Mouse (Mus musculus) A20 (cell line): ENCODE measurements at regions not wholly inside any gene's neighbourhood (a gene's known extent, or its start where the extent isn't known, plus 50 kb on each side); places are given as distances from the start of the nearest gene placed in this dataset.

ENCODE experiments used
- DNase-seq: peaks from one replicate; pipeline ENCODE4 v3.0.0-alpha.2; 2011; ENCODE audit warnings: low read depth, low spot score

DNA sequence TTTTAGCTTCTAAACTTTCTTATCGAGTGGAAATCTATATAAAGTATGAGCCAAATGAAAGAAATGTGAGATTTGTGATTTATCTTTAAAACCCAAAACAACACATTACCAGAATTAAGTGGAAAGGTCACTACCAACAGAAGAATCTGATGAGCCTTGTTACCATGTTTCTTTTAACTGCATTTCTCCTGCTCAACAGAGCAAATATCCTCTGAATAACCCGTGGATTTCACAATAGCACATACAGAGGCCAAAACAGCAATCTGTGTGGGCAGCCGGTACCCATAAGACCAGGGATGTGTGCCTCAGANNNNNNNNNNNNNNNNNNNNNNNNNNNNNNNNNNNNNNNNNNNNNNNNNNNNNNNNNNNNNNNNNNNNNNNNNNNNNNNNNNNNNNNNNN lies 85.3 kb downstream of the 4930444P10Rik start:
- DNase-seq, result no peak

DNA sequence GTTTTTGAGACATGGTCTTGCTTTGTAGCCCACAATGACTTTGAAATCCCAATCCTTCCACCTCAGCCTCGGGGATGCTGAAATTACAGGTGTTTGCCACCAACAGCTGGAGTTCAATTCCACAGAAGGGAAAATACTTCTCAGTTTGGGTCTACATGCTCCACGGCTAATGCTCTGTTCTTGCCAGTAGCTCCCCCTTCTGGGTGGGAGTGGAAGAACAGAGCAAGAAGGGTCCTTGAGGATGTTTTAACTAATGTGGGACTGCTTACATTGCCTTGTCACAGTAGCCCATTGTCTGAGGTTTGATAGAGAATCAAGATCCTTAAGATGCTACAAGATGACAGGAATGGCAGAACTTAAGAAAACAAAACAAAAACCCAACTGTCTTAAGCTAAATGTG lies 86.2 kb downstream of the 4930444P10Rik start:
- peak; percentile 14 for DNase-seq

DNA sequence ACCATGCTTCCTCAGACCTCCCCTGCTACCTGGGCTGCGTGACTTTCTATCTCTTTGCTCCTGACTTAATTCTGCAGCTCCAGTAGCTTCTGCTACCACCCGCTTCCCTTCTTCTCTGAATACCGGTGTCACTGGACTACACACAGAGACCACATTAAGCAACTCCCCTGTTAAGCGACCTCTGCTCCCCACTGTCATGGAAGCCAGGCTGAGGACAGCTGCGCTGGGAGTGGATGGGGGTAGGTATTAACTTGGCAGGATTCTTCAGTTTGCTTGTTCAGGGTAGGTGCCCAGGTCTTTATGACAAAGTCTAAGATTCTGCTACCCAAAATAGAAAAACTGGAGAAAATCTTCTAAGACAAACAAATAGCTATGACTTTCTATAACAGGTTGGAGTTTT lies 96.0 kb downstream of the 4930444P10Rik start:
- DNase-seq, result no peak

DNA sequence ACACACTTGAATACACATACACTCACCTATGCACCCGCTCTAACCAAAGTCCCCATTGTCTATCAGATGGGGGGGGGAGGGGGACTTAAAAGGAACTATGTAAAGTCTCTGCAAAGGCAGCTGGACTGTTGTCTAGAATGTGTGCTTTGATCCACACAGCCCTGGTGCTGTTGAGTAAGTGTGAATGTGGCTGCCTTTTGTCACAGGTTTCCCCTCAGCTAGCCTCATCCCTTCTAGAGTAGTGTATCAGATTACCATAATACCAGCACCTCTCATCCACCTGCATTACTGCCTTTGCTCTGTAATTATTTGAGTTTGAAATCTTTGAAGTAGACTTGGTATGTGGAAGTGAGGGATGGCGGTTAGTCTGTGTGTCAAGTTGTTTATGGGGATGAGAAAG lies 96.8 kb downstream of the 4930444P10Rik start:
- DNase-seq, result no peak

GRCm38 (mm10) chr1:15993561-15994410 lies 99.3 kb downstream of the 4930444P10Rik start:
- peak; percentile 49 for DNase-seq

DNA sequence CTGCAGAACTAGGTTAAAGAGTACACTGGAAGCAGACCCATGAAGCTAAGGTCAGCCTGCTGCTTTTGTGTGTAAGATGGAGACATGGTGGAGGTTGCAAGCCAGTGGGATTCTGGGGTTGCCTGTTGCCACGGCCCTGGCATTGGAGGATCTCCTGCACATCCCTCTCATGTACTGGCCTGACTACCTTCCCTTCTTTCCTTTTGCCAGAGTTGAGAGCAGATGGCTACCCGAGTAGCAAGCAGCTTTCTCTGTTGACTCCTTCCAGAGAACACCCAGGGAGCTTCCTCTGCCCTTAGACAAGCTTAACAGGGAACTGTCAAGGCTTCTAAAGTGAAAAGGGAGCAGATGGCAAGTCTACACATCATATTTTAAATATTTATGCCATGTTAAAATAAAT lies 102.1 kb downstream of the 4930444P10Rik start:
- no peak for DNase-seq

GRCm38 (mm10) chr1:15985579-15985978 lies 107.5 kb downstream of the 4930444P10Rik start:
- no peak for DNase-seq

DNA sequence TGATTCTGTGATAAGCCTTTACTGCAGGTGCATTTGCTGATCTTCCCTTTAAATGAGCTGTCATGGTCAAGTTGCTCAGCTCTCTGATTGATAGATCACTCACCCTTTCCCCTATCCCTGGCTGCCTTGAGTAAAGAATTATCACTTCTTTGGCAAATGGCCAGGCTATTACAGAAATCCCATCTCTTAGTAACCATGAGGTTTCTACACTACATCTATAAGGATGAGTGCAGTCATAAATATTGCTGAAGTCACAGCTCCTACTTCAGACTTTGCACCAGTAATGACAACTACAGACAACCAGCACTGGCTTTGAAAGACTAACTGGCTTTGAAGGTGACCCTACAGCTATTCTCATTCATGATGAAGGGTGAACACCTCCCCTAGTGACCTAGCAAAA lies 113.8 kb downstream of the 4930444P10Rik start:
- DNase-seq, result no peak

DNA sequence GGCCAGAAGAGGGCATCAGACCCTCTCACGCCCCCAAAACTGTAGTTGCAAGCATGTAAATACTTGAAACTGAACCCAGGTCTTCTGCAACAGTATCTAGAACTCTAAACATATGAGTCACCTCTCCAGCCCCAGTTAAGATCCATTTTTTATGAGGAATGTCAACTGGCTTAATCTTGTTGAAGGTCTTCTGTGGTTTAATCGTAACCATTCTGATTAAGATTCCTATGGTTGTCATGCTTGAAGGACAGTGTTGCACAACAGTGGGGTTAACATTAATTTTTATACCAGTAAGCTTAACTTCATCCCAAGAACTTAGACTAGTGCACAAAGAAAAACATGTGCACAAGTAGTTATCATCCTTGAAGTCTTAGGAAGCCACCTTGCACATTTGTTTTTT lies 133.5 kb downstream of the 4930444P10Rik start:
- no peak for DNase-seq

GRCm38 (mm10) chr1:15958661-15959060 lies 134.5 kb downstream of the 4930444P10Rik start:
- DNase-seq, result no peak

GRCm38 (mm10) chr1:15943662-15944061 lies 149.5 kb downstream of the 4930444P10Rik start:
- no peak for DNase-seq

DNA sequence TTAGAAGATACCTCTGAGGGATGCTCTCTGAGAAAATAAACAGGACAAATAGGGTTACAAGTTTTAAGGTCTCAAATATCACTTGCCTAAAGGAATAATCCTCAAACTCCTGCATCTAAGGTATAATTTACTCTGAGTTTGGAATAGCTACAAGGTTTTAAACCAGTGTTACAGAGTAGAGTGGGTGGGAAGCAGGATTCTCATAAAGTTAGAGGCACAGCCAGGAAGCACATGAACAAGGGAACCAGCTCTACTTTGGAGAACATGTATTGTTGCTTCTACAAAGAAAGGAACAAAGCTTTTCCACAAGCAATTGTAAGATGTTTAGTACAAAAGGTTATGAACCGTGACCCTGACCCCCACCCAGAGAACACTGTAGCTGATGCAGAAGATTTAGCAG lies 150.1 kb downstream of the 4930444P10Rik start:
- DNase-seq, result no peak
